Mouse (Mus musculus) urinary bladder, postnatal 4 days (tissue): ENCODE measurements at regions not wholly inside any gene's neighbourhood (a gene's known extent, or its start where the extent isn't known, plus 50 kb on each side); places are given as distances from the start of the nearest gene placed in this dataset.
"Not testable (repeated sequence)": the region's sequence is repeated elsewhere in the genome, so short reads cannot be mapped to it uniquely, and the experiment has no call there.

ENCODE experiments used
- DNase-seq, 2 experiments: peaks; one replicate each; pipeline ENCODE4 v3.0.0; 2021 to 2022; ENCODE audit warnings: low spot score in 2 of 2

DNA sequence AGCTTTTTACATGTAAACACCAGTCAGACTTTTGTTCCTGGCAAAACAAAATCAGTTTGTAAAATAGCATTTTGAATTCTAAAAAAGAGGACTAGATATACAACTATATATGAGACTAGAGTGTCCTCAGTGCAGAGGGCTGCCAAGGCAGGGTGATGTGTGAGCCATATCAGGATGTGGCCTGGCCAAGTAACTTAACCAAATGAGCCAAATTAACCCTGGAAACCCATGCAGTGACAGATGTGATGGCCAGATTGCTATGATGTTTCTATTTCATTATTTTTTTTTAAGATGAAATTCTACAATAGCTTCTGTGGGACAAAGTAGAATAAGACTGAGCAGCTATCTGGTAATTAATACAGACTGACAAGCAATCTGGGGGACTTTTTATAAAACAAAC, 181.8 kb downstream of the Nova1 start:
- DNase-seq, result no peak

DNA sequence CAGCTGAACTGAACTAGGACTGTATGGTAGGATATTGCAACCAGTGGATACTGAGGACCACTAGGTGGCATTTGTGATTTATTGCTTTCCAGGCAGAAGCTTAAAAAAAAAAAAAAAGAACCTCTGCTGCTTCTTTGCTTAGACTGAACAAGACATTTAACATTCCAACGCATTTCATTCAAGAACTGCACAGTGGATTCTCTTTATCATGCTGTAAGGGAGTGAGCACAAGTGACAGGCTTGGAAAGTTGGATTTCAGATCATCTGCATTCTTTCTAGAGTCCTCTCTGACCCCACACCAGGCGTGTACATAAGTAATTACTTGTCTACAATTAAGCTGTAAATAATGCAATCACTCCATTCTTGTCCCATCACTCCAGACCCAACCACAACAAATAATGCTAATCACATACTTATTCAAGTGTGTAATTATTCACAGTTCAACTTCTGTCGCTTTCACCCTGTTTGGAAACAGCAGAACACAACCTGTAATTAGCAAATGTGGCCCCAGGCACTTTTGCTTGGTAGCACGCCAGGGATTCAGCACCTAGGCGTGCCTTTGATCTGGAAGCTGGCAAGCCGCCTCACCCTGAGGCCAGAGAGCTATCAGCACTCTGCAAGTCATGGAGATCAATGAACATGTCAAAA, 183.5 kb downstream of the Nova1 start:
- no peak for DNase-seq

GRCm38 (mm10) chr12:46634771-46635124, 184.0 kb downstream of the Nova1 start:
- no peak for DNase-seq

DNA sequence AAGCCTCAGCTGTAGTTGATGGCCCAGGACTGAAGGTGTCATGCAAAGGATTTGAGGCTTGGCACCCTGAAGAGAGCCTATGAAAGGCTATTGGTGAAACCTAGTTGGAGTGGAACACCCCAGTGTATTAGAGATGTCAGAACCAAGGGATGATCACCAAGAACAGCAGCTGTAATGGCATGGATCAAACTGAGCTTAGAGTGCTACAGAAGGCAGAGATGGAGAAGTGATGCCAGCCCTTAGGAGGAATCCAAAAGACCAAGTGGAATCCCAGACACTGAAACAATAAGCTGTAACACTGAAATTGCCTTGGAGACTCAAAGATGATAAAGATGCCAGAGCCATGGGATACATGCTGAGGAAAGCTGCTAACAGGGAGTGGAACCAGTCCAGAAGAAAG, 186.3 kb downstream of the Nova1 start:
- DNase-seq, result not testable (repeated sequence)

- no peak for DNase-seq
Observed at GRCm38 (mm10) chr12:46627320-46627719, 191.4 kb downstream of the Nova1 start.

- DNase-seq, result no peak
Observed at GRCm38 (mm10) chr12:46611439-46611838, 207.3 kb downstream of the Nova1 start.

DNA sequence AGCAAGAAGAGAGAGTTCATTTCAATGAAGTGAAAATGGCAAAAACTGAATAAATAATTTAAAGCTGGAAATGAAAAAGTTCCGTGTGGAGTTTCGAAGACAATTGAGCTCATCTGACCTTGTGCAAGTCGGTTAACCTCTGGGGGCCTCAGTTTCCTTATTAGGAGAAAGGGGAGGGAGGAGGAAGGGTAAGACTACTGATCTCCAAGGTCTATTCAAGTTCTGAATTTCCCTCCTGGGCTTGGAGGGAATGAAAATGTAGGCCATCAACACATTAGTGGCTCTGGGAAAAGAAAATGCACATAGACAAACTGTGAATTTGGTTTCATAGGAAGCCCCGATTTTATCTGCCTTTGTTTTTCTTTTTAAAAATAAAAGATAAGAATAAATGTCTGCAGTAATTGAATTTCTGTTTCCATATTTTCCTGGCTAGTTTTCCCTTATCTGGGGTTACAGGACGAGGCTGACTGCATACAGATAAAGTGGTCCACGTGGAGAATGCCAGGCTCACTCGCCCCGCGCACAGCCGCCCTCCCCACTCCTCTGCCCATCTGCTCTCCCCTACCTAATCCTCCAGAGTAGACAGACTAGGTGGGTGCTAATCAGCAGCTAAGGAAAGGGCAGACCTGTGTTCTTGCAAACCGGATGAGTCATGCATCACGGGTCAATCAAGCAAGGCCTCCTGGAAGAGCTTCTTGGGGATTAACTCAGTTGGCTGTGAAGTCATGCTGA, 209.0 kb downstream of the Nova1 start:
- no peak for DNase-seq

DNA sequence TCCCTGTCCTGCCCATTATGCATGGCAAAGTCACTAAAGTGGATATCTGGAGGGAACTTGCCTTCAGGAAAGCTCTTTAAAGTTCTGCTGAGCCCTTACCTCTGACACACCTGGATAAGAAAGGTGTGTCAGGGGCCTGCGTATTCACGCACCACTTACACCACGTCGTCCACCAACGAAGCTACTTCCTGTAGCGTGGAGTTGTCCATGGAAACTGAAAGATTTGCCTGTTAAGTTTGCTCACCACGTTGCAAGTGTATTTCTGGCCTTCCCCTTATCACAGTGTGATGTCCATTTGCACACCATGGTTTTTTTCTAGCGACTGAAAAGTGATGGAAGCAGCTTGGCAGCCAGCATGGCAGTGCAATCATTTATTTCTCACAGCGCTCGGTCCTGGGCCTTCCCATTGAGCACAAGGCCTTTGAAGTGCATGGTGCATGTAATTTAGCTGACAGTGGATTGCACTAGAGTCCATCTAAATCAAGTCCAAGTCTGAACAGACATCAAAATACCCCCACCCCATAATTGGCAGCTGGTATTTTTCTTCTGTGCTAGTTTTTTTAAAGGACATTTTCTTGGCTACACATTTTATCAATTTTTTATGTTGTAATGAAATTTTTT, 210.3 kb downstream of the Nova1 start:
- no peak for DNase-seq

GRCm38 (mm10) chr12:46597200-46597599, 221.5 kb downstream of the Nova1 start:
- no peak for DNase-seq

DNA sequence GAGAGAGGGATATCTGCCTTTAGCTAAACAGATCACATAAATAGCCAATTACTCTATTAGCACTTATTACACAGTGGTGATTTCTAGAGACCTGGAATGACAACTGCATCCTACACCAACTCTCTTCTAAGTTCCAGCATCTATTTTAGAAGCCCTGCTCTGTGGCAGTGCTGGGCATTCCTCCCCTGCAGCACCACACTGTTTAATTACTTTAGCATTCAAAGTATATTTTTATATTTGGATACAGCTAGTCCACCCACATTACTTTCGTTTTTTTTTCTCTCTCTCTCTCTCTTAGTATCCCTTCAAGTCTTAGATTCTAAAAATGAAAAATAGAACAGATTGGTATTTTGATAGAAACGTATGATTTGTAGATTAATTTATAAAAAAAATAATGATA, 250.1 kb downstream of the Nova1 start:
- DNase-seq, result no peak

GRCm38 (mm10) chr12:46566324-46566723, 252.4 kb downstream of the Nova1 start:
- no peak for DNase-seq

DNA sequence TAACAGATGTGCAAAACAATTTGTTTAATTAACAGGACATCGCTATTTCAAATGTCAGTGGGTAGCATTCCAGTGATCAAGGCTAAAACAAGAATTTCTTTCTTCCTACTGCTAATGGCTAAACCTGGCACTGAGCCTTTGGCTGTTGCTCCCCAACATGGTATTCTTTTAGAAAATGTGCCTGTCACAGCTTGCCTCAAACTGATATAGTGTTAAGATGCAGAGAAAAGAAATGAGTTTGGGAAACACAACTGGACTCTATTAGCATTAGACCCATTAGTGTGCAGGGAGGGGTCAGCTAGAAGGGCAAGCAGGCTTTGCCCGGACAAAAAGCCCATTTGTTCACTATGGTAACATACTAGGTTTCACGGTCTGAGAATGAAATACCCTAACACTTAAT, 297.8 kb downstream of the Nova1 start:
- no peak for DNase-seq

DNA sequence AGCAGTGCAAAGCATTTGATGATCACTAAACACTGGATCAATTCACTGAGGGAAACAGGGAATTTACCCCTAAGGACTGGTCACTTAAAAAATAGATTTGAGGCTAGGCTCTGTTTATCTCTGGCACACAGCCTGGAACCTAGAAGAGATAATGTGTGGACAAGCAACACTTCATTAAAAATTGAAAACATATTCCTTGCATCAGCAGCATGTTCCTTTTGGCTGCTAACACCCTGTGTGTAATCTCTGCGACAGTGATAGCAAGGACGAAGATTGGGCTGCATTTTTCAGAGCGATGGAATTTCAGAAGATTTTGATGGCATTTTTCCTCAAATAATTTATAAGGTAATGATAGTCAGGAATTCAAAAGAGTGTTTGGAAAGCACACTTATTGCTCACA, 310.9 kb downstream of the Nova1 start:
- no peak for DNase-seq

DNA sequence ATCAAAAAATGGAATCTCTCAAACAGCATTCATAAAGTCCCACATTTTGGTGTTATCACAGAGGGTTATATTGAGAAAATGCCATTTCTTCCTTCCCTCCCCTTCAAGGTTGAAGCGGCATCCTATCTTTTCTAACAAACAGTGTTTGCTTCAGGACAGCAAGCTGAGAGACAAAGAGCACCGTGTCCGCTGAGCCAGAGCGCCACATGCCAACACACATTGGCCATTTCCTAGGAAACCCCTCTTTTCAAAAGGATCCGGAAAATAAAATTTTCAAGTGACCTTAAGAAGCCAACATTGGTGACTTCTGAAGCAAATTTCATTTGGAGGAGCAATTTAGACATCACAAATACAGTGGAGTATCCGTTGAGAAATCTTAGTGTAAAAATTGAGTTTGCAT, 326.3 kb downstream of the Nova1 start:
- no peak for DNase-seq

DNA sequence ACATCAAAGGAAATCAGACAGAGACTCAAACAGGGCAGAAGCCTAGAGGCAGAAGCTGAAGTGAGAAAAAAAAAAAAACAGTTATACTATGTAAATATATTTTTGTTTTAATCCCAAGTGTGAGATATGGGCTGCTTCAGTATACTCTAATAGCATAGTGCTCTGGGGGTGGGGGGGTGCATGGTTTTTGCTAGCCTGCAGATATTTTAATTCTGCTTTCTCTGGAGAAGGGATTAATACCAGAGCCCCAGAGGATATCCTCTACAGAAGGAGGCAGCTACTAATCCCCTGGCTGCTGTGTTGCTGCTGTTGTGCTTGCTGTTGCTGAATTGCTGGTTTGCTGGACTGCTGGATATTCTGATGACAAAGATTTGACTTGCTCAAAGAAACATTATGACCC, 367.8 kb downstream of the Nova1 start:
- DNase-seq, result no peak

DNA sequence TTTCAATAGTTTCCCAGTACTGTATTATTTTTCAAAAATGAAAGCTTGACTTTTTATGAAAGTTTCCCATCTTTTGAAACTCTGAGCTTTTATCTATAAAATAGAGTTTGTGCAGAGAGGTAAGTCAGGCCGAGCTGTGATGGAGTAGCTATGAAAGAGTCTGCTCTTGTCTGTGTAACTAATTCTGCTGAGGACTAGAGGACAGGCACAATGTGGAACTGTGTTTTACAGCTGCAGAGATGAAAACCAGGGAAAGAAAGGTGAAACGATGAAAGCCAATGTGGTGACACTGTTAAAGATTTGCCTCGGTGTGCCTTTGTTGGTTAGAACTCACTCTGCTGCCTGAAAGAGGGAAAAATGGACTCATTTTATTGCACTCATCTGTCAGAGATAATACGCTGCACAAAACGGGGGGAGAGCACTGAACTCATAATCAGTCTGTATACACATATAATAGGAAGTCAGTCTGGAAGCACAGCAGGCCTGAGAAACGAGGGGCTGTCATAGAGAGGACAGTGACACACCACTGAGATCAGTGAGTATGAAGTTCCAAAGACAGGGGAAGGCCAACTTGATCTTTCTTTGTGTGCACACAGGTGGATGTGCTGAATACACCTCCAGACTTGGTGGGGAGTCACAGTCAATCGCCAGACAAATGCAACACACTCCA, 373.9 kb downstream of the Nova1 start:
- no peak for DNase-seq

DNA sequence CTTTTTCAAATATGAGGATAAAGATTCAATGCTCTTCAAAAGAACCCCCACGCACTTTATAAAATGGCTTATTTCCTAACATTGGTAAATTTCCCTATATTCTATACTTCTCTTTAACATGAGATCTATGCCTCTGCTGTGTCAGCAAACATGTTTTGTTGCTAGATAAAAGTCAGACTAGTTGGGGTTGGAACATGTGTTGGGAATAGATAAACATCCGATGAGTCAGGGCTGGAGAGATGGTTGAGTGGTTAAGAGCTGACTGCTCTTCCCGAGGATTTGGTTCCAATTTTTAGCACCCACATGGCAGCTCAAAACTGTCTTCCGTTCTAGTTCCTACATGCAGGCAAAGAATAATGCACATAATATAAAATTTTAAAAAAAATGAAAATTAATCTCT, 399.1 kb downstream of the Nova1 start:
- no peak for DNase-seq

DNA sequence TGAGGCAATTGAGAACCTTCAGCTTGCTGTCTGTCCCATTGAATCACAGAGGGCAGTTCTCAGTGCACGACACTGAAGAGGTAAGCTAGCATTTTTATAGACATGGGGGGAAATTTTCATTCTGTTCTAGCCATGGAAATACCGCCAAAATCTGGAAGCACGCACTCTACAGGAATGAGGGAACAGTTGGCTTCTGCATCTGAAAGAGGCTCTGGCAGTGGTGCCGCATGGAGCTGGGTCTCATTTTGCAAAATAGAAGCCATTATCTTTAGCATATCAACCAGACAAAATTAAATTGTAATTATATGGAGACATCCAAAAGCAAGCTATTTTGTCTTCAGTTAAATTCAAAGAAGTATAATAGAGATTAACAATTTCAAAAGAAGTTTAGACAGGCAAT, 399.7 kb downstream of the Nova1 start:
- DNase-seq, result no peak

GRCm38 (mm10) chr12:46416765-46417404, 401.8 kb downstream of the Nova1 start:
- DNase-seq, result no peak

- no peak for DNase-seq
Observed at GRCm38 (mm10) chr12:46416250-46416649, 402.5 kb downstream of the Nova1 start.

DNA sequence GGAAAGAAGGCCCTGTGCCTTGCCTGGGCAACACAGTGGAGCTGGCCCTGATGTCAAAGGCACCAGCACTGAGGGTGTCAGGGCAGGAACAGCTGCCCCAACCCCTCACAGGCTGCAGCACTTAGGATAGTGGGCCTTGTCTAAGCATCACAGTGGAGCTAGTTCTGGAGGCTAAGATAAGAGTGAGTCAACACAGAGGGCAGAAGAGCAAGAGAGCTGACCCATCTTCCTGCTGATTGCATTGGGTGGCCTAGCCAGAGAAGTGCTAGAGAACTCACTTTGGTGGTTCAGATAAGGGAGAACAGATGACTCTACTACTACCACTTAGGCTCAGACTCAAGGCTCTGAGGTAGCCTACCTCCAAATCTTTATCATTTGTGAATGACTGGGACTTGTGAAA, 413.1 kb downstream of the Nova1 start:
- DNase-seq, result no peak

GRCm38 (mm10) chr12:46399653-46399975, 419.1 kb downstream of the Nova1 start:
- no peak for DNase-seq
